Mouse (Mus musculus) hindbrain, embryonic 15.5 days (tissue): ENCODE results near the gene Sv2a. TPM values are rescaled to one million over a fixed set of nuclear protein-coding genes. Genes with fewer than 3 reads are reported as not detected.

Source experiments
- ATAC-seq: fragments of 200-750 bp; cut with Nextera tagmentation; 2 replicates; pipeline ENCODE4 v1.8.0; 2017; ENCODE audit warnings: low read depth, moderate number of reproducible peaks, moderate TSS enrichment; ENCODE audit not compliant: low FRiP score
- H3K27ac ChIP-seq: fragments of 300-500 bp; sonication (generic); replicated peaks from 2 replicates; pipeline ENCODE4 v1.5.1; 2015; ENCODE audit warnings: mild to moderate bottlenecking, inconsistent platforms
- H3K27me3 ChIP-seq: fragments of 300-500 bp; sonication (generic); 2 replicates; pipeline ENCODE4 v1.6.1; 2015; ENCODE audit warnings: control low read depth, inconsistent platforms
- H3K36me3 ChIP-seq: fragments of 300-500 bp; sonication (generic); 2 replicates; pipeline ENCODE4 v1.6.1; 2015; ENCODE audit warnings: control low read depth, inconsistent platforms
- H3K4me1 ChIP-seq: fragments of 300-500 bp; sonication (generic); replicated peaks from 2 replicates; pipeline ENCODE4 v1.6.1; 2015; ENCODE audit warnings: control low read depth, inconsistent platforms
- H3K4me2 ChIP-seq: fragments of 300-500 bp; sonication (generic); 2 replicates; pipeline ENCODE4 v1.6.1; 2015; ENCODE audit warnings: moderate library complexity, mild to moderate bottlenecking, inconsistent platforms
- H3K4me3 ChIP-seq: fragments of 300-500 bp; sonication (generic); 2 replicates; pipeline ENCODE4 v1.5.1; 2015; ENCODE audit warnings: mild to moderate bottlenecking, inconsistent platforms
- H3K9ac ChIP-seq: fragments of 300-500 bp; sonication (generic); 2 replicates; pipeline ENCODE4 v1.6.1; 2015; ENCODE audit warnings: inconsistent platforms
- H3K9me3 ChIP-seq: fragments of 300-500 bp; sonication (generic); 2 replicates; pipeline ENCODE4 v1.6.1; 2016; ENCODE audit warnings: control low read depth, inconsistent platforms
- WGBS: fragments of 180-500 bp; shearing (Covaris S2); methylation state at CpG from one replicate; pipeline ENCODE4 v1.1.7; 2015; 5-methylcytosine and 5-hydroxymethylcytosine counted together
- polyA plus RNA-seq: library from polyadenylated mRNA; unstranded; fragments of >200 nt; fragmentation: Nextera tagmentation; extraction: Ambion mirVana; gene quantifications from 2 replicates; pipeline ENCODE4 v1.2.1, GENCODE M21; 2015

The Sv2a gene
- 126 and 137 TPM in 2 replicates for polyA plus RNA-seq

GRCm38 (mm10) chr3:96180727-96181477 lies at the start of gene Sv2a:
Gene Sv2a, plus strand, starts transcription at chr3:96181151.
- H3K9ac ChIP-seq = peak within 1 kb of the TSS; percentile 85
- H3K27ac ChIP-seq = peak within 1 kb of the TSS; percentile 95
- H3K4me2 ChIP-seq = peak within 1 kb of the TSS; percentile 60
- peak within 1 kb of the TSS; percentile 83 for H3K4me3 ChIP-seq
- no peaks in the 10 kb centered on the region for H3K27me3 ChIP-seq
- peaks cover 35% of the 10 kb centered on the region for H3K36me3 ChIP-seq
- WGBS = under 1% methylated on average over 14 of the region's 23 CpGs
- H3K9me3 ChIP-seq = no peaks in the 10 kb centered on the region
- ATAC-seq = peak; percentile 74
- peaks cover 38% of the 10 kb centered on the region for H3K4me1 ChIP-seq

GRCm38 (mm10) chr3:96132478-96132877 lies 48.5 kb upstream of the Sv2a start:
- Histone ChIP-seq H3K9ac (no peak overlapping the region), H3K4me2 (no peak overlapping the region), H3K4me3 (no peak overlapping the region), H3K27me3 (no peaks in the 10 kb centered on the region), H3K9me3 (no peaks in the 10 kb centered on the region), H3K36me3 (no peaks in the 10 kb centered on the region), H3K4me1 (no peaks in the 10 kb centered on the region), H3K27ac (no peak overlapping the region)
- WGBS = 86% methylated on average over 3 of the region's 3 CpGs
- no peak for ATAC-seq

GRCm38 (mm10) chr3:96133327-96133905 lies 47.5 kb upstream of the Sv2a start:
- Histone ChIP-seq H3K27me3 (no peaks in the 10 kb centered on the region), H3K27ac (no peak overlapping the region), H3K9ac (no peak overlapping the region), H3K4me2 (no peak overlapping the region), H3K9me3 (no peaks in the 10 kb centered on the region), H3K4me3 (no peak overlapping the region), H3K36me3 (no peaks in the 10 kb centered on the region), H3K4me1 (no peaks in the 10 kb centered on the region)
- WGBS = 79% methylated on average over 11 of the region's 11 CpGs
- ATAC-seq = no peak

GRCm38 (mm10) chr3:96135011-96135410 lies 45.9 kb upstream of the Sv2a start:
- H3K4me1 ChIP-seq = no peaks in the 10 kb centered on the region
- no peak overlapping the region for H3K4me2 ChIP-seq
- H3K36me3 ChIP-seq = no peaks in the 10 kb centered on the region
- no peak overlapping the region for H3K4me3 ChIP-seq
- 81% methylated on average over 3 of the region's 3 CpGs for WGBS
- no peaks in the 10 kb centered on the region for H3K9me3 ChIP-seq
- H3K27ac ChIP-seq = no peak overlapping the region
- H3K27me3 ChIP-seq = no peaks in the 10 kb centered on the region
- H3K9ac ChIP-seq = no peak overlapping the region
- no peak for ATAC-seq

- Histone ChIP-seq H3K4me3 (no peak overlapping the region), H3K4me1 (no peaks in the 10 kb centered on the region), H3K36me3 (peaks cover 36% of the 10 kb centered on the region), H3K4me2 (no peak overlapping the region), H3K9me3 (no peaks in the 10 kb centered on the region), H3K9ac (no peak overlapping the region), H3K27ac (0 out of 2 replicates have a peak overlapping the region, but pooled peaks have one; percentile 30), H3K27me3 (no peaks in the 10 kb centered on the region)
- WGBS = 15% methylated on average over 5 of the region's 5 CpGs
- peak; percentile 54; the same call in 1 of the 2 replicates for ATAC-seq
These were observed 33.0 kb upstream of the Sv2a start for GRCm38 (mm10) chr3:96147950-96148349.

- Histone ChIP-seq H3K9me3 (no peaks in the 10 kb centered on the region), H3K27ac (no peak overlapping the region), H3K27me3 (no peaks in the 10 kb centered on the region), H3K9ac (no peak overlapping the region), H3K36me3 (peaks cover 41% of the 10 kb centered on the region), H3K4me3 (no peak overlapping the region), H3K4me1 (no peaks in the 10 kb centered on the region), H3K4me2 (no peak overlapping the region)
- ATAC-seq = no peak
- 89% methylated on average over 7 of the region's 7 CpGs for WGBS
These were observed 29.1 kb upstream of the Sv2a start for GRCm38 (mm10) chr3:96151836-96152235.

- peaks cover 41% of the 10 kb centered on the region for H3K36me3 ChIP-seq
- H3K4me2 ChIP-seq = no peak overlapping the region
- no peaks in the 10 kb centered on the region for H3K9me3 ChIP-seq
- H3K4me1 ChIP-seq = no peaks in the 10 kb centered on the region
- WGBS = 92% methylated on average over 5 of the region's 5 CpGs
- no peaks in the 10 kb centered on the region for H3K27me3 ChIP-seq
- no peak overlapping the region for H3K9ac ChIP-seq
- H3K27ac ChIP-seq = no peak overlapping the region
- ATAC-seq = no peak
- H3K4me3 ChIP-seq = no peak overlapping the region
These were observed 28.3 kb upstream of the Sv2a start for GRCm38 (mm10) chr3:96152611-96153010.

GRCm38 (mm10) chr3:96155501-96155900 lies 25.4 kb upstream of the Sv2a start:
- no peak overlapping the region for H3K4me3 ChIP-seq
- H3K27ac ChIP-seq = no peak overlapping the region
- H3K27me3 ChIP-seq = no peaks in the 10 kb centered on the region
- 88% methylated on average over 8 of the region's 8 CpGs for WGBS
- peaks cover 5% of the 10 kb centered on the region for H3K4me1 ChIP-seq
- H3K4me2 ChIP-seq = no peak overlapping the region
- H3K9me3 ChIP-seq = no peaks in the 10 kb centered on the region
- no peak for ATAC-seq
- H3K9ac ChIP-seq = no peak overlapping the region
- peaks cover 41% of the 10 kb centered on the region for H3K36me3 ChIP-seq

GRCm38 (mm10) chr3:96159820-96160219 lies 21.1 kb upstream of the Sv2a start:
- no peak overlapping the region for H3K27ac ChIP-seq
- no peak for ATAC-seq
- no peak overlapping the region for H3K4me3 ChIP-seq
- no peaks in the 10 kb centered on the region for H3K9me3 ChIP-seq
- no peak overlapping the region for H3K9ac ChIP-seq
- no peaks in the 10 kb centered on the region for H3K27me3 ChIP-seq
- WGBS = 78% methylated on average over 4 of the region's 4 CpGs
- no peak overlapping the region for H3K4me2 ChIP-seq
- H3K4me1 ChIP-seq = peaks cover 17% of the 10 kb centered on the region
- H3K36me3 ChIP-seq = peaks cover 8% of the 10 kb centered on the region; the same call in 1 of the 2 replicates

GRCm38 (mm10) chr3:96160222-96160802 lies 20.6 kb upstream of the Sv2a start:
- H3K9me3 ChIP-seq = no peaks in the 10 kb centered on the region
- no peak for ATAC-seq
- peaks cover 17% of the 10 kb centered on the region for H3K4me1 ChIP-seq
- 63% methylated on average over 4 of the region's 4 CpGs for WGBS
- no peaks in the 10 kb centered on the region for H3K27me3 ChIP-seq
- H3K36me3 ChIP-seq = 0 out of 2 replicates have a peak, but pooled peaks cover 3% of the 10 kb centered on the region
- peak overlapping the region; percentile 45; the same call in 1 of the 2 replicates for H3K4me3 ChIP-seq
- H3K9ac ChIP-seq = no peak overlapping the region
- H3K27ac ChIP-seq = peak overlapping the region; percentile 70; the same call in 1 of the 2 replicates
- H3K4me2 ChIP-seq = peak overlapping the region; percentile 89

GRCm38 (mm10) chr3:96160803-96161516 lies 20.0 kb upstream of the Sv2a start:
- peak overlapping the region; percentile 59 for H3K9ac ChIP-seq
- ATAC-seq = peak; percentile 74
- peak overlapping the region; percentile 89 for H3K4me2 ChIP-seq
- H3K9me3 ChIP-seq = no peaks in the 10 kb centered on the region
- no peaks in the 10 kb centered on the region for H3K27me3 ChIP-seq
- peaks cover 17% of the 10 kb centered on the region for H3K4me1 ChIP-seq
- H3K36me3 ChIP-seq = no peaks in the 10 kb centered on the region
- peak overlapping the region; percentile 70 for H3K27ac ChIP-seq
- 3% methylated on average over 12 of the region's 12 CpGs for WGBS
- H3K4me3 ChIP-seq = peak overlapping the region; percentile 45
